Mouse (Mus musculus) brain, adult 2 months (tissue): ENCODE data around the gene Slc7a14.
A peak's percentile ranks its signal among the peaks of the same experiment; 100 is the strongest.

Experiments
- DNase-seq: peaks from one replicate; pipeline ENCODE4 v3.0.0; 2011; ENCODE audit warnings: low read depth, low spot score

The Slc7a14 gene

GRCm38 (mm10) chr3:31261418-31262014 is 48.7 kb downstream of the Slc7a14 start:
- no peak for DNase-seq

DNA sequence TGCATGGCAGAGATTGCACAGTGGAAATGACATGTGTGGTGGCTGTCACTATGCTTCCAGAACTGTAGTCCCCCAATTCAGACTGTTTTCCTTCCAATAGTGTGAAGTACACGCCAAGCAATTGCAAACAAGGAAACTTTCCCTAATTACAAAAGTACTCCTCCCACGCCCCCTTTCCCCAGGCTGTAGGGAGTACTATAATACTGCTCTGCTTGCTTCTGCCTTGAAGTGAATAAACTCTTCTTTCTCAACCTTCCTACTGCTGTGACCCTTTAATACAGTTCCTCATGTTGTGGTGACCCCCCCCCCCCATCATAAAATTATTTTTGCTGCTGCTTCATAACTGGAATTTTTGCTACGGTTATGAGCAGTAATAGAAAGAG is 49.2 kb downstream of the Slc7a14 start:
- DNase-seq = no peak

- DNase-seq = no peak
These were observed 49.7 kb downstream of the Slc7a14 start for GRCm38 (mm10) chr3:31260329-31260963.

GRCm38 (mm10) chr3:31259553-31260255 is 50.5 kb downstream of the Slc7a14 start:
- peak; percentile 48 for DNase-seq

DNA sequence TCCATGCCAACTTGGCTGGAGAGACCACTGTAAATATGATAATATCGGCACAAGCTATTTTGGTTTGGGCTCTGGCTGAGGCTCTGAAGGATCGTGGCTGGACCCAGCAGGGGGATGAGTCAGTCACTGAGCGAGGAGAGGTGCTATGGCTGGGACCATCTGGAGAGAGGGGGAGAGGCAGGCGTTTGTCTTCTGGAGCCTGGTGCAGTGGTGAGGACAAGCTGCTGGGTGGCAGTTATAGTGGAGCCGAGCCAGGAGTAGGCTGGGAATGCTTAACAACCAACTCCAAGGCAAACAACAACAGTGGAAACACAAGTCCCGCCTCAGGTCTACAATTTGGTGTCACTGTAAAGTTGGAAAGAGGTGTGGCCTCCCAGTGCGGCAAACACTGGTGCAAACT is 55.8 kb downstream of the Slc7a14 start:
- peak; percentile 95 for DNase-seq

- DNase-seq = no peak
These were observed 56.3 kb downstream of the Slc7a14 start for GRCm38 (mm10) chr3:31253862-31254261.

GRCm38 (mm10) chr3:31252566-31252965 is 57.6 kb downstream of the Slc7a14 start:
- no peak for DNase-seq

DNA sequence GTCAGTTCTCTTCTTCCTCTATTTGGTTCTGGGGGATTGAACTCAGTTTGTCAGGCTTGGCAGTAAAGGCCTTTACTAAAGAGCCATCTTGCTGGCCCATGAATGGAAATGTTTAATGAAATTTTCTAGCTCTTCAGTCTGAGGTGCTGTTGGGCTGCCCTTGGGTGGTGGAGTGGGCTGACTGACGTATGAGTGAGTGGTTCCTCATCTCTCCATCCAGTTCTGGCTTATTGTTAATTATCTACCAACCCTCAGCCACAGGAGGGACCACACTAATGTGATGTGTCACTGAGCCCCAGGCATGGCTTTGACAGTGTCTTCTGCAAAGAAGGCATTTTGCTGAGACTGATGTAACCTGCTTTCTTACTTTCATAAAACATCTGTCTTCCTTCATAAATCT is 66.7 kb downstream of the Slc7a14 start:
- no peak for DNase-seq

DNA sequence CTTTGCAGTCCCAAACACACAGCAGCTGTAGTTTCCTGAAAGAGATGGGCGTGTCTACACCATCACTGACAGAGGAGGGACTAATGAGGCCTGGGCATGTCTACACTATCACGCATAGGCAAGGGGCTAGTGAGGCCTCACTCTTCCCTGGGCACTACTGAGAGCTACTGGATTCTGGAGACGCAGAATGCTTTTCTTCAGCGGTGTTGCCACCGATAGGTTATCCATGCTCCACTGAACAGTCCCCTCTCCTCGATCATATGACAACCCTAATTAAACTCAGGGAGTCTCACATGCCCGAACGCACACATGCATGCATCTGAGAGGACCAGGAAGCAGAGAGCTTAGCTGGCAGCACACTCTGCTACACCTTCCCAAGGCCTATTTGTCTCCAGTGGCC is 69.3 kb downstream of the Slc7a14 start:
- DNase-seq = no peak

- DNase-seq = peak; percentile 70
These were observed 70.5 kb downstream of the Slc7a14 start for GRCm38 (mm10) chr3:31239645-31240044.

- peak; percentile 73 for DNase-seq
These were observed 72.2 kb downstream of the Slc7a14 start for GRCm38 (mm10) chr3:31237936-31238335.

- no peak for DNase-seq
These were observed 74.0 kb downstream of the Slc7a14 start for GRCm38 (mm10) chr3:31236146-31236545.

GRCm38 (mm10) chr3:31234356-31234755 is 75.8 kb downstream of the Slc7a14 start:
- no peak for DNase-seq

DNA sequence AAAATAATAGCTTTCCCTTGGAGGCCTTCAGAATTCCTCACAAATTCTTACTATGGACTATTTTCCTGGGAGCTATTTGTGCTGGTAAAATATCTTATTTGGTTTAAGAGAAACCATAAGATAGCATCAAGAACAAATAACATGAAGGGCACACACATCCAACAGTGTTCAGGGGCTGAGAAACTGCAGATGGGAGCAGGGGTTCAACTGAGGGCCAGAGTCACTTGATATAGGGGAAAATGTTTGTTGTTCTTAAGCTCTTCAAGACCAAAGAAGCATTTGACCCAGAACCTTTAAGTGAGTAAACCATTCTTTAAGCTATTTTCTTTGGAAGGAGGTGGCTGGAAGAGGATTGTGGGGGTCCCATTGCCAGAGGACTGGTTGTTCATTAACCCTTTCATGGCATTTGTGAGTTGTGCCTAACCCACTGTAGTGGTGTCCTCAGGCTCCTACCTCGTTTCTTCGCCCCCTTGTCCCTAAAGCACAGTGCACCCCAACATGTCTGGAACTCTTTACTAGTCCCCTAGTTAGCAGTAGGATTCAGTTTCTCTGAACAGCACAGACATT is 76.3 kb downstream of the Slc7a14 start:
- DNase-seq = no peak

- DNase-seq = peak; percentile 75
These were observed 80.9 kb downstream of the Slc7a14 start for GRCm38 (mm10) chr3:31229281-31229680.

DNA sequence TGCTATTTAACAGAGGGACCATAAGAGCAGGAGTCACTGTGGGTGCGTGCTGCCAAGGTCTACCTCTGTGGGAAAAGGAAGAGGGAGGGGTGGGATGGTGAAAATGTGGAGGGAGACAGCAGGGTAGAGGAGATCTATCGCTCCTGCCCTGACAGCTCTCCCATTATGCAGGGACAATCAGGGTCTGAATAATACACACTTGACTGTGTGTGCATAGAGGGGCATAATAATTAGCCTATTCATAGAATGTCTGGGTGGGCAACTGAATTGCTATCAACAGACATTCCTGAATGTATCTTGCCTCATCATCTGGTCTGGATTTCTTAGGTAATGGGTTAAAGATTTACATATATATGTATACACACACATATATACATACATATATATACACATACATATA is 81.7 kb downstream of the Slc7a14 start:
- DNase-seq = no peak

DNA sequence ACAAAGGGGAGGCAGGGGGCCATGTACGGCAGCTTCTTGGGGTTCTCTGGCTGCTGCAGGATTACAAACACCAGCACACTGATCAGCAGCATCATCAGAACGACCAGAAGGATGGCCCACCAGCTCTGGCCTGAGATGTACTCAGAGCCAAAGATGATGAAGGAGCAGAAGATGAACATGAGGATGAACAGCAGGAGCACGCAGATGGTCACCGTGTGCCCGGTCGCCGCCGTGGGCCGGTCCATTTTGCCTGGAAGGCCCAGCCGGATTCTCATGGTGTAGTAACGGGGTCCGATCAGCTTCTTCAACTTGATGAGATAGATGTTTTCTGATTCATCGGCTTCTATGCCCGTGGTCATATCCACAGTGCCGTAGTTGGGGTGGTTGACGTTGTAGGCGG is 86.6 kb downstream of the Slc7a14 start:
- no peak for DNase-seq

GRCm38 (mm10) chr3:31220040-31220439 is 90.1 kb downstream of the Slc7a14 start:
- DNase-seq = no peak

GRCm38 (mm10) chr3:31219483-31219882 is 90.7 kb downstream of the Slc7a14 start:
- peak; percentile 85 for DNase-seq

- no peak for DNase-seq
These were observed 92.7 kb downstream of the Slc7a14 start for GRCm38 (mm10) chr3:31217523-31217922.

DNA sequence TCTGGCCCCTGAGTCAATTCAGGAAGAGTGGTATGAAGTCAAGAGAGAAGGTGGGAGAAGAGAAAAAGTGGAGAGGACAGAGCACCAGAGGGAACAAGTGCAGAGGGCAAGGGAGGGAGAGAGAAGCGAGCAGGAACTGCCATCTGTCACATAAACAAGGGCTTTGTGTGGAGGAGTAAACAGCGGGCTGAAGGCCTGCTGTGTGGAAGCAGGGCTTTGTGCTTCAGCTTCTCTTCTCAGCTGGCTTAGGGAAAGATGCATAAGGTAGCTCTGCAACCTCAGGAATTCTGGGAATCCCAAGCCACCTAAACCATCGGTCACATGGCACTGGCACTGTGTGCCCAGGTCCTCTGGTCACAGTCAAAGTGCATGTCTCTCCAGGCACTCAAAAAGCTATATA is 96.4 kb downstream of the Slc7a14 start:
- DNase-seq = peak; percentile 96

DNA sequence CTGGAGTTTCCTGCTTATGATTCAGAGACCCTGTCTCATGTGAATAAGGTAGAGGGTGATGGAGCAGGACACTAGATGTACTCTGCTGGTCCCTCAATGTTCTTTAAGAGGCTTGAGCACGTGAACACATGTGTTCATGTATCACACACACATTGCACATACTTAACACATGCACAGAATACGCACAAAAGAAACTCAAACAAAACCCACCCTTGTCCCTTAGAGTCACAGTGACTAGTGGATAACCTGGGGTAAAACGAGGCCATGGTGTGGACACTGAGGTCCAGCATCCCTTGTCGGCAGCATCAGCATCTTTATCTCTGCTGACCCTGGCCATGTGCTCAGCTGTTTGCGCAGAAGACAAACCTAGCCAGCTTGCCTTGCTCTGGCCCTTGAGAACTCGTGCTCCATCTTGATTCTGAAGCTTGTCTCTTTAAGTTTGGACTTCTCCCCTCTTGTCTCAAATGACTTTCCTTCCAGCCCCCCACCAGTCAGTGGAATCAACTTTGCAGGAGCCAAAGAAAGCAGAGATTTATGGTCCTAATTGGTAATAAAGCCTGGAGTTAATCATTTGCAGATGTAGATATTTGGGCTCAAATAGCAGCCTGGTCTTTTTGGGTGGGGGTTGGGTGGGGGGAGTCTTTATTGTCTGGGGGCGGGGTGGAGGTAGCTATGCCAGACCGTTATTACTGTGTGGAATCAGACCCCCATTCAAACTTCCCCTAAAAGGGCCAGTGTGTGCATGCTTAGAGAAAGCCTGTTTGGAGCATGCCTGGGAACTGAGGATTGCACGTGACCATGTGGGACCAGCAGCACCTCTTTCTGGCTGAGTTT is 97.8 kb downstream of the Slc7a14 start:
- DNase-seq = no peak
